Mouse (Mus musculus) small intestine, adult 2 months (tissue): ENCODE measurements around the gene Zfp90.

Experiments used
- CTCF ChIP-seq: fragments of 200-500 bp; IDR thresholded peaks from 2 replicates; pipeline ENCODE4 v1.5.1; 2012; ENCODE audit warnings: low read depth, mild to moderate bottlenecking, control low read depth, inconsistent platforms, low read length, moderate library complexity, mixed read lengths; ENCODE audit not compliant: insufficient replicate concordance, insufficient read length; ENCODE audit errors: extremely low read depth
- POLR2A ChIP-seq: fragments of 200-500 bp; IDR thresholded peaks from 2 replicates; pipeline ENCODE4 v1.6.1; 2012; ENCODE audit warnings: low read depth, mild to moderate bottlenecking, control low read depth, inconsistent platforms, low read length, moderate library complexity

GRCm38 (mm10) chr8:106454036-106454435 lies 38.9 kb downstream of the Zfp90 start:
- TF ChIP-seq POLR2A = no peak
- no peak for TF ChIP-seq CTCF
